Mouse (Mus musculus): ENCODE data around the gene Rdh1.
A peak's percentile ranks its signal among the peaks of the same experiment; 100 is the strongest.

The Rdh1 gene

GRCm38 (mm10) chr10:127759181-127760110 is at the start of gene Rdh1, which contains the start of gene Rdh16f1:
Gene Rdh1, plus strand, starts transcription at chr10:127759721.
Gene Rdh16f1, plus strand, starts transcription at chr10:127759787.
- no peak for DNase-seq (ENCODE audit: low spot score)

GRCm38 (mm10) chr10:127710331-127710730 is 49.2 kb upstream of the Rdh1 start:
- no peak for DNase-seq (ENCODE audit: low spot score)

GRCm38 (mm10) chr10:127712736-127713135 is 46.8 kb upstream of the Rdh1 start:
- DNase-seq (ENCODE audit: low spot score): no peak

- no peak for DNase-seq (ENCODE audit: low spot score)
Observed at GRCm38 (mm10) chr10:127721671-127722418, 37.7 kb upstream of the Rdh1 start.

- DNase-seq (ENCODE audit: low spot score): no peak
Observed at GRCm38 (mm10) chr10:127724178-127724577, 35.3 kb upstream of the Rdh1 start, which contains the start of gene Tac2. Gene Tac2, plus strand, starts transcription at chr10:127724478.

GRCm38 (mm10) chr10:127725136-127725535 is 34.4 kb upstream of the Rdh1 start:
- DNase-seq (ENCODE audit: low spot score): no peak

GRCm38 (mm10) chr10:127728437-127728836 is 31.1 kb upstream of the Rdh1 start:
- no peak for DNase-seq (ENCODE audit: low spot score)

GRCm38 (mm10) chr10:127730285-127730932 is 29.1 kb upstream of the Rdh1 start:
- DNase-seq (ENCODE audit: low spot score): no peak

GRCm38 (mm10) chr10:127730933-127731310 is 28.6 kb upstream of the Rdh1 start:
- no peak for DNase-seq (ENCODE audit: low spot score)

GRCm38 (mm10) chr10:127731397-127731796 is 28.1 kb upstream of the Rdh1 start:
- no peak for DNase-seq (ENCODE audit: low spot score)

GRCm38 (mm10) chr10:127734434-127734833 is 25.1 kb upstream of the Rdh1 start:
- peak; percentile 54 for DNase-seq (ENCODE audit: low spot score)

- DNase-seq (ENCODE audit: low spot score): no peak
Observed at GRCm38 (mm10) chr10:127736266-127736665, 23.3 kb upstream of the Rdh1 start.

GRCm38 (mm10) chr10:127736916-127737315 is 22.6 kb upstream of the Rdh1 start:
- no peak for DNase-seq (ENCODE audit: low spot score)

- DNase-seq (ENCODE audit: low spot score): no peak
Observed at GRCm38 (mm10) chr10:127737552-127737951, 22.0 kb upstream of the Rdh1 start.

GRCm38 (mm10) chr10:127738151-127738882 is 21.2 kb upstream of the Rdh1 start:
- peak; percentile 55 for DNase-seq (ENCODE audit: low spot score)

- DNase-seq (ENCODE audit: low spot score): peak; percentile 82
Observed at GRCm38 (mm10) chr10:127739083-127739660, 20.3 kb upstream of the Rdh1 start, which contains the start of gene Zbtb39. Gene Zbtb39, plus strand, starts transcription at chr10:127739538.

GRCm38 (mm10) chr10:127739661-127740161 is 19.8 kb upstream of the Rdh1 start:
- DNase-seq (ENCODE audit: low spot score): peak; percentile 48

- DNase-seq (ENCODE audit: low spot score): peak; percentile 65
Observed at GRCm38 (mm10) chr10:127744661-127745060, 14.9 kb upstream of the Rdh1 start.

- DNase-seq (ENCODE audit: low spot score): no peak
Observed at GRCm38 (mm10) chr10:127745886-127746285, 13.6 kb upstream of the Rdh1 start.

GRCm38 (mm10) chr10:127747254-127747653 is 12.3 kb upstream of the Rdh1 start:
- DNase-seq (ENCODE audit: low spot score): no peak

All from embryo, embryonic 10.5 days (tissue).